Mouse (Mus musculus): Measurements from ENCODE around the gene Gm44503.

Gene Gm44503

GRCm38 (mm10) chr9:73025818-73026636 lies 67.4 kb downstream of the Gm44503 start:
- DNase-seq (ENCODE audit: low read depth, low spot score) = no peak

- DNase-seq (ENCODE audit: low read depth, low spot score) = no peak
Observed at GRCm38 (mm10) chr9:73030443-73030842, 71.8 kb downstream of the Gm44503 start.

- no peak for DNase-seq (ENCODE audit: low read depth, low spot score)
Observed at GRCm38 (mm10) chr9:73031421-73031820, 72.8 kb downstream of the Gm44503 start.

- DNase-seq (ENCODE audit: low read depth, low spot score) = no peak
Observed at GRCm38 (mm10) chr9:73033406-73033805, 74.8 kb downstream of the Gm44503 start.

- peak; percentile 82 for DNase-seq (ENCODE audit: low read depth, low spot score)
Observed at GRCm38 (mm10) chr9:73039222-73039945, 80.7 kb downstream of the Gm44503 start.

GRCm38 (mm10) chr9:73040080-73040479 lies 81.4 kb downstream of the Gm44503 start, which contains the start of gene Pigb:
Gene Pigb, minus strand, starts transcription at chr9:73040378.
- no peak for DNase-seq (ENCODE audit: low read depth, low spot score)

GRCm38 (mm10) chr9:73044146-73045079 lies 85.8 kb downstream of the Gm44503 start, which contains the start of gene Rab27a:
Gene Rab27a, plus strand, starts transcription at chr9:73044854.
- peak; percentile 72 for DNase-seq (ENCODE audit: low read depth, low spot score)

GRCm38 (mm10) chr9:73045204-73045603 lies 86.6 kb downstream of the Gm44503 start:
- DNase-seq (ENCODE audit: low read depth, low spot score) = no peak

- DNase-seq (ENCODE audit: low read depth, low spot score) = no peak
Observed at GRCm38 (mm10) chr9:73045711-73046110, 87.1 kb downstream of the Gm44503 start.

- no peak for DNase-seq (ENCODE audit: low read depth, low spot score)
Observed at GRCm38 (mm10) chr9:73047906-73048305, 89.3 kb downstream of the Gm44503 start.

- DNase-seq (ENCODE audit: low read depth, low spot score) = no peak
Observed at GRCm38 (mm10) chr9:73048927-73049326, 90.3 kb downstream of the Gm44503 start.

GRCm38 (mm10) chr9:73049833-73050232 lies 91.2 kb downstream of the Gm44503 start:
- no peak for DNase-seq (ENCODE audit: low read depth, low spot score)

GRCm38 (mm10) chr9:73050606-73051005 lies 92.0 kb downstream of the Gm44503 start:
- no peak for DNase-seq (ENCODE audit: low read depth, low spot score)

- DNase-seq (ENCODE audit: low read depth, low spot score) = no peak
Observed at GRCm38 (mm10) chr9:73055441-73055911, 96.8 kb downstream of the Gm44503 start.

- no peak for DNase-seq (ENCODE audit: low read depth, low spot score)
Observed at GRCm38 (mm10) chr9:73059224-73059623, 100.6 kb downstream of the Gm44503 start.

- no peak for DNase-seq (ENCODE audit: low read depth, low spot score)
Observed at GRCm38 (mm10) chr9:73063621-73064290, 105.1 kb downstream of the Gm44503 start.

All from WW6 (cell line).